Mouse (Mus musculus): Measurements from ENCODE around the gene Dbx2. TPM values are rescaled to one million over a fixed set of nuclear protein-coding genes. Genes with fewer than 3 reads are reported as not detected.

Gene Dbx2
- polyA plus RNA-seq, 1 experiment, result not detected

- Histone ChIP-seq H3K9me3 (replicated peaks; ENCODE audit: control insufficient read depth, insufficient read depth, low read length, poor library complexity, severe bottlenecking) (no peaks in the 10 kb centered on the region), H3K27me3 (ENCODE audit: control insufficient read depth, insufficient read depth, low read length, poor library complexity, severe bottlenecking) (no peaks in the 10 kb centered on the region; the same call in none of the 2 replicates), H3K4me3 (ENCODE audit: low read depth, low read length) (no peak overlapping the region), H3K27ac (ENCODE audit: insufficient read depth, low read length) (no peak overlapping the region), H3K4me1 (ENCODE audit: control insufficient read depth, insufficient read depth, low read length) (no peaks in the 10 kb centered on the region), H3K9ac (ENCODE audit: low read depth, poor library complexity, severe bottlenecking) (no peak overlapping the region), H3K36me3 (ENCODE audit: control insufficient read depth, insufficient read depth, low read length, poor library complexity, severe bottlenecking) (no peaks in the 10 kb centered on the region)
- TF ChIP-seq CTCF (IDR thresholded peaks at IDR 0.05; ENCODE audit: low read depth, low read length), result no peak
- no peak for TF ChIP-seq EP300 (IDR thresholded peaks at IDR 0.05; ENCODE audit: insufficient read depth, low read depth, low read length)
- TF ChIP-seq POLR2A (IDR thresholded peaks at IDR 0.05; ENCODE audit: insufficient read depth, low read length), result no peak
Measured at GRCm38 (mm10) chr15:95661718-95662117, 6.0 kb upstream of the Dbx2 start.

- Histone ChIP-seq H3K36me3 (ENCODE audit: control insufficient read depth, insufficient read depth, low read length, poor library complexity, severe bottlenecking) (no peaks in the 10 kb centered on the region), H3K4me3 (ENCODE audit: low read depth, low read length) (no peak overlapping the region), H3K27ac (ENCODE audit: insufficient read depth, low read length) (no peak overlapping the region), H3K27me3 (ENCODE audit: control insufficient read depth, insufficient read depth, low read length, poor library complexity, severe bottlenecking) (no peaks in the 10 kb centered on the region; the same call in none of the 2 replicates), H3K9me3 (replicated peaks; ENCODE audit: control insufficient read depth, insufficient read depth, low read length, poor library complexity, severe bottlenecking) (no peaks in the 10 kb centered on the region), H3K9ac (ENCODE audit: low read depth, poor library complexity, severe bottlenecking) (no peak overlapping the region), H3K4me1 (ENCODE audit: control insufficient read depth, insufficient read depth, low read length) (no peaks in the 10 kb centered on the region)
- TF ChIP-seq POLR2A (IDR thresholded peaks at IDR 0.05; ENCODE audit: insufficient read depth, low read length) (no peak), EP300 (IDR thresholded peaks at IDR 0.05; ENCODE audit: insufficient read depth, low read depth, low read length) (no peak), CTCF (IDR thresholded peaks at IDR 0.05; ENCODE audit: low read depth, low read length) (no peak)
Measured at GRCm38 (mm10) chr15:95660368-95660767, 4.6 kb upstream of the Dbx2 start.

GRCm38 (mm10) chr15:95654211-95654897 lies 1.4 kb downstream of the Dbx2 start:
- Histone ChIP-seq H3K4me1 (ENCODE audit: control insufficient read depth, insufficient read depth, low read length) (no peaks in the 10 kb centered on the region), H3K27me3 (ENCODE audit: control insufficient read depth, insufficient read depth, low read length, poor library complexity, severe bottlenecking) (no peaks in the 10 kb centered on the region; the same call in 1 of the 2 replicates), H3K9me3 (replicated peaks; ENCODE audit: control insufficient read depth, insufficient read depth, low read length, poor library complexity, severe bottlenecking) (no peaks in the 10 kb centered on the region), H3K36me3 (ENCODE audit: control insufficient read depth, insufficient read depth, low read length, poor library complexity, severe bottlenecking) (no peaks in the 10 kb centered on the region), H3K4me3 (ENCODE audit: low read depth, low read length) (peak overlapping the region; percentile 51), H3K9ac (ENCODE audit: low read depth, poor library complexity, severe bottlenecking) (peak overlapping the region; percentile 46), H3K27ac (ENCODE audit: insufficient read depth, low read length) (no peak overlapping the region)
- TF ChIP-seq EP300 (IDR thresholded peaks at IDR 0.05; ENCODE audit: insufficient read depth, low read depth, low read length) (no peak), CTCF (IDR thresholded peaks at IDR 0.05; ENCODE audit: low read depth, low read length) (no peak), POLR2A (IDR thresholded peaks at IDR 0.05; ENCODE audit: insufficient read depth, low read length) (no peak)

GRCm38 (mm10) chr15:95653812-95654210 lies 1.9 kb downstream of the Dbx2 start:
- H3K9ac ChIP-seq (ENCODE audit: low read depth, poor library complexity, severe bottlenecking), result peak overlapping the region; percentile 46
- no peaks in the 10 kb centered on the region for H3K4me1 ChIP-seq (ENCODE audit: control insufficient read depth, insufficient read depth, low read length)
- H3K9me3 ChIP-seq (replicated peaks; ENCODE audit: control insufficient read depth, insufficient read depth, low read length, poor library complexity, severe bottlenecking), result no peaks in the 10 kb centered on the region
- TF ChIP-seq EP300 (IDR thresholded peaks at IDR 0.05; ENCODE audit: insufficient read depth, low read depth, low read length) (no peak), POLR2A (IDR thresholded peaks at IDR 0.05; ENCODE audit: insufficient read depth, low read length) (no peak), CTCF (IDR thresholded peaks at IDR 0.05; ENCODE audit: low read depth, low read length) (no peak)
- H3K27ac ChIP-seq (ENCODE audit: insufficient read depth, low read length), result no peak overlapping the region
- peak overlapping the region; percentile 51 for H3K4me3 ChIP-seq (ENCODE audit: low read depth, low read length)
- H3K36me3 ChIP-seq (ENCODE audit: control insufficient read depth, insufficient read depth, low read length, poor library complexity, severe bottlenecking), result no peaks in the 10 kb centered on the region
- H3K27me3 ChIP-seq (ENCODE audit: control insufficient read depth, insufficient read depth, low read length, poor library complexity, severe bottlenecking), result no peaks in the 10 kb centered on the region; the same call in 1 of the 2 replicates

GRCm38 (mm10) chr15:95652898-95653707 lies 2.7 kb downstream of the Dbx2 start:
- Histone ChIP-seq H3K9ac (ENCODE audit: low read depth, poor library complexity, severe bottlenecking) (no peak overlapping the region), H3K27me3 (ENCODE audit: control insufficient read depth, insufficient read depth, low read length, poor library complexity, severe bottlenecking) (no peaks in the 10 kb centered on the region; the same call in 1 of the 2 replicates), H3K4me3 (ENCODE audit: low read depth, low read length) (no peak overlapping the region), H3K36me3 (ENCODE audit: control insufficient read depth, insufficient read depth, low read length, poor library complexity, severe bottlenecking) (no peaks in the 10 kb centered on the region), H3K27ac (ENCODE audit: insufficient read depth, low read length) (no peak overlapping the region), H3K9me3 (replicated peaks; ENCODE audit: control insufficient read depth, insufficient read depth, low read length, poor library complexity, severe bottlenecking) (no peaks in the 10 kb centered on the region), H3K4me1 (ENCODE audit: control insufficient read depth, insufficient read depth, low read length) (no peaks in the 10 kb centered on the region)
- TF ChIP-seq CTCF (IDR thresholded peaks at IDR 0.05; ENCODE audit: low read depth, low read length) (no peak), POLR2A (IDR thresholded peaks at IDR 0.05; ENCODE audit: insufficient read depth, low read length) (no peak), EP300 (IDR thresholded peaks at IDR 0.05; ENCODE audit: insufficient read depth, low read depth, low read length) (no peak)

GRCm38 (mm10) chr15:95651824-95652223 lies 3.9 kb downstream of the Dbx2 start:
- Histone ChIP-seq H3K27me3 (ENCODE audit: control insufficient read depth, insufficient read depth, low read length, poor library complexity, severe bottlenecking) (no peaks in the 10 kb centered on the region), H3K4me1 (ENCODE audit: control insufficient read depth, insufficient read depth, low read length) (no peaks in the 10 kb centered on the region), H3K4me3 (ENCODE audit: low read depth, low read length) (no peak overlapping the region), H3K27ac (ENCODE audit: insufficient read depth, low read length) (no peak overlapping the region), H3K9me3 (replicated peaks; ENCODE audit: control insufficient read depth, insufficient read depth, low read length, poor library complexity, severe bottlenecking) (no peaks in the 10 kb centered on the region), H3K36me3 (ENCODE audit: control insufficient read depth, insufficient read depth, low read length, poor library complexity, severe bottlenecking) (no peaks in the 10 kb centered on the region), H3K9ac (ENCODE audit: low read depth, poor library complexity, severe bottlenecking) (no peak overlapping the region)
- TF ChIP-seq POLR2A (IDR thresholded peaks at IDR 0.05; ENCODE audit: insufficient read depth, low read length) (no peak), EP300 (IDR thresholded peaks at IDR 0.05; ENCODE audit: insufficient read depth, low read depth, low read length) (peak; percentile 48; the same call in 1 of the 2 replicates)

Measured in ES-Bruce4 (cell line).